Mouse (Mus musculus): ENCODE data around the gene Il1rapl2.
"Not testable (repeated sequence)": the region's sequence is repeated elsewhere in the genome, so short reads cannot be mapped to it uniquely, and the experiment has no call there.

The Il1rapl2 gene

DNA sequence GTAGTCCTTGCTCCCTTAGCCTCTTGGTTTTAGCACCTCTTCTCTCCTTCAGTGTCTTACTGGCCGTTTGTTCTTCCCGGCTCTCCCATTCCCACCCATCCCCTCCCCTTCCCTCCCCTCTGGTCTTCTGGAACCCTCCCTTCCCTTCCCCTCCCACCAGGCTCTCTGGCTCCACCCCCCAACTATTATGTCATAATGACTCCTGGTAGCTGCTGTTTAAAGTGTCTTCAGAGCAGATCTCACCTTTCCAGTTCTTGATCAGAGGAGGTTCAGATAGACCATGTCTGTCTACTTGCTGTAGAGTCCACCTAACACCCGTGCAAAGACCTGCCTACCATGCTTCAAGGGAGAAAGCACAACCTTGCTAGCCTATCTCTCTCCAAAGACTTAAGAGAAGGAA is 639.1 kb downstream of the Il1rapl2 start, which contains the start of gene Tex13a:
Tex13a (minus strand) TSS at position 101 of the 400 bp plus-strand sequence.
- DNase-seq (ENCODE audit: low spot score in 2 of 2): no peak

DNA sequence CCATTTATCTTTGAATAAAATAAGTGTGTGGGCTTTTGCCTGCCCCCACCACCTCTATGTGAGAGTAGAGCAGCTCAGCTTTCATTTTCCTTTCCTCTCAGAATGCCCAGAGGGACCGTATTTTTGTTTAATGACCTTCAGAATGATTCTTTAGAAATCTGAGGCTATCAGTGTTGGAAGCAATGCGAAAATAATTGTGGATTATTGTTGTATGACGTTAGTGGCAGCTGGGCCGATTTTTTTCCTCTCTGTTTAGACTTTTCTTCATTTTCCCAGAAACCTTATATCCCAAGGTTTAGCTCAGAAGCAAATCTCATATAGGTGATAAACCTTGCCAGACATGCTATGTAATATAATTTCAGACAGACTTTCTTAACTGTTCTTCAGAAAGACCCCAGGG is 664.2 kb downstream of the Il1rapl2 start:
- no peak for DNase-seq (ENCODE audit: low spot score in 2 of 2)

DNA sequence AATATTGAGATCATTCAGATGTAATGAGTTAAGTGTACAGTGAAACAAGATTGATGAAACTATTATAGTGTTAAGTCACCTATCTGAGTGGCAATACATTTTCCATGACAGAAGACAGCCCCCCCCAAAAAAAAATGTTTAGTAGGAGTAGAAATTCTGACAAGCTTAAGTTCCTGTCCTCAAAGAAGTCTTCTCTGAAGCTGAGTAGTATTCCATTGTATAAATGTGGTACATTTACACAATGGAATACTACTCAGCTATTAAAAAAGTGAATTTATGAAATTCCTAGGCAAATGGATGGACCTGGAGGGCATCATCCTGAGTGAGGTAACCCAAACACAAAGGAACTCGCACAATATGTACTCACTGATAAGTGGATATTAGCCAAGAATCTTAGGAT is 778.3 kb downstream of the Il1rapl2 start:
- DNase-seq (ENCODE audit: low spot score in 2 of 2): not testable (repeated sequence)

DNA sequence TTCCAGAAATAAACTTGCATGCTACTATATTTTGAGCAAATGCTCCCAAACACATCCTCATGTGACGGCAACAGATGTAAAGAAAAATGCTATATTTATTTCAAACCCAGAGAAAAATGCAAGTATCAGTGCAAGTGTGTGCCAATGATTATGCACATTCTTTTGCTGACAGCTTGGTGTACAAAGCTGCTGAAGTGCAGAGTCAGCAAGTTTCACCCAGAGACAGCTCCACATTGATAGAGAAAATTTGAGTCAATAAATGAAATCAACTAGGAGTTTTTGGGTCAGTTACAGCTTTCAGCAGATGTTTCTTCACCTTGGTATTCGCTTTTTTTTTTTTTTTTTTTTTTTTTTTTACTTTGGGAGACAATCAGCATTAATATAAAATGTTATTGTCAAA is 863.4 kb downstream of the Il1rapl2 start:
- no peak for DNase-seq (ENCODE audit: low spot score in 2 of 2)

DNA sequence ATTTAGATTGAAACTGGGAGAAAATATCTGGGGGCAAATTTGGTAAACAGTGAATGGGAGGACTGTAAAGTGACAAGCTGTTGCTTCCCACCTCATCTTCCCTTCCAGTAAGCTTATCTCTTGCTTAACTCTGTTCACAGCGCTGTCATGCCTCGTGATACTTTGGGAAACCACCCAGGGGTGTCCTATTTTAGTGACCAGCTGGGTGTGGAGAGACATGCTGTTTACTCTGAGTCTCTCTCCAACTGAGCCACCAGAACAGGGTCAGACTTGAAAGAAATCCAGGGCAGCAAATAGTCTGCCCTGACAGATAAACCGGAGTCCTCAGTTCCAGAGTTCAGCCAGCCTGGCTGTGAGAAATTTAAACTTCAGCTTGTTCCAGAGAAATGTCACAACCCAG is 867.5 kb downstream of the Il1rapl2 start:
- peak in 1 of 2 experiments; percentile 0 for DNase-seq (ENCODE audit: low spot score in 2 of 2)

DNA sequence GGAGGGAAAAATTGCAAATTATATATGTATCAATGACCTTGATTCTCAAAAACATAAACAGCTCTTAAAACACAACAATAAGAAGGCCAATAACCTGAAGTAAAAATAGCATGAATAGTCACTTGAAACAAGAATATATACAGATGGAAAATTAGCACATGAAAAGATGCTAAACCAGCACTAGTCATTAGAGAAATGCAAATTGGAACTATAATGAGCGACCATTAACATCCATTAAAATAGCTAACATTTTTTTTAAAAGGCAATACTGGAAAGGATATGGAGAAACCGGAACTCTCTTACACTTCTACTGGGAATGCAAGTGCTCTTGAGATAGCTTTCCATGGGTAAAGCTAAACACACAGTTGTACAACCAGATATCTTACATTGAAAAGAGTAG is 879.4 kb downstream of the Il1rapl2 start:
- DNase-seq (ENCODE audit: low spot score in 2 of 2): no peak

DNA sequence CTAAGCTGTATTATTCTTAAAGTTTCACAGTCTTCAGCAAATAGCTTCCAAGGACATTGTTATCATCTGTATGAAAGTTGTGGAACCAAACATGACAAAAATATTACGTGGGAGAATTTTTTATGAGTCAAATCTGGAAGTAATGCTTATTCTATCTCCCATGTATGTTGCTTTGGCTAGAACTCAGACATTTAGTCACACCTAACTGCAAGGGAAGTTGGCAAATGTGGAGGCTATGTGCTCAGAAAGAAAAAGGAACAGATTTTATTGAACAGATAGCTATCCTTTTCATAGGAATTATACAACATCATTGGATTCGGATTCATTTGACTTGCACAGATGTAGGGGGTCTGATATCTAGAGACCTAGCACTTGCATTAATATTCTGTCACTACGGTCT is 908.1 kb downstream of the Il1rapl2 start:
- no peak for DNase-seq (ENCODE audit: low spot score in 2 of 2)

DNA sequence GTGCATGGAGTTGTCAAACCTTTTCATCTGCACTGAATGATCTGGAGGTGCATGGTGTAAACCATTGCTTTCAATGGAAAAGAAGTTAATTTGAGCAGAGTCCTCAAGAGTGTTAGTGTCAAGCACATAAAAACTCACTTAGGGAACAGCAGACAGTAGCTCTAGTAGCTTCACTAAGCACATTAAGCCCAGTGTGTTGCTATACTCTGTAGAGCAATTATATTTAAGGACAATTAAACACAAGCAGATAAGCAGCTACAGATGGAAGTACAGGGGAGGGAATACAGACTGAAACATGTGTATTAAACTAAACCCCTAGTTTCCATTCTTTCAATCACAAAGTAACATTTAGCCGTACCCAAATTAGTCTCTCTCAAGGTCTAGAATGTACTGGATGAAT is 930.1 kb downstream of the Il1rapl2 start:
- DNase-seq (ENCODE audit: low spot score in 2 of 2): no peak

DNA sequence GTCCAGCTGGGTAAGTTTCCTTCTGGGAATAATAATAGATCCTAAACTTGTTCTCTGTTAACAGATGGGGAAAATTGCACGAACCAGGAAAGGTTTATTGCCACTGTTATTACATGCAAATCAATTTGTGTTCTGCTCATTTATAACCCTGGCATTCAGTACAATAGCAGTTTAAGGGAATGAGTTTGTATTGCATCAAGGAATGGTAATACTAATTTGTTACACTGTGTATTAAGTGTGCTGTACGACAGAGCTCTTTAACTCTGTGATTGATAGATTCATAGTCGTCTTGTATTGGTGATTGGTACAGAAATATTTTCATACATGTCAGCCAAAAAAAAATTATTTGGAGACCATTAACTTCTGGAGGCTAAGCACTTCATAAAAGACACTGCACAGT is 934.6 kb downstream of the Il1rapl2 start:
- no peak for DNase-seq (ENCODE audit: low spot score in 2 of 2)

DNA sequence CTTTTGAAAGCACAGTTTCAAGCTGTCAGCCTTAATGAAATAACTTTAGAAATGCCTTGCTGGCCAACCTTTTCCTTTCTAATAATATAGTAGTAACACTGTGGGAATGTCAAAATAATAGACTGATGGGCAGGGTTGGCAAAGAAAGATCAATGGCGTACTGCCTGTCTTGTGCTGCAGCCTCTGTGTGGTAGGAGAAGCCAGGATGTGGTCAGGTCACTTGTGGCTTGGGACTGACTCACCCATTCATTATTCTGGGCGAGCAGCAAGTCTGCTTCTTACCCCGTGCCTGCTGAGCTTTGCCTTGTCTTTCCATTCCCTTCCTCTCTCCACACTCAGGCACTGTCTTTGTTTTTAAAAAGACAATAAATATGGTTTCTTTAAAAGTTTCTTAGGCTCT is 1049.7 kb downstream of the Il1rapl2 start:
- no peak for DNase-seq (ENCODE audit: low spot score in 2 of 2)

DNA sequence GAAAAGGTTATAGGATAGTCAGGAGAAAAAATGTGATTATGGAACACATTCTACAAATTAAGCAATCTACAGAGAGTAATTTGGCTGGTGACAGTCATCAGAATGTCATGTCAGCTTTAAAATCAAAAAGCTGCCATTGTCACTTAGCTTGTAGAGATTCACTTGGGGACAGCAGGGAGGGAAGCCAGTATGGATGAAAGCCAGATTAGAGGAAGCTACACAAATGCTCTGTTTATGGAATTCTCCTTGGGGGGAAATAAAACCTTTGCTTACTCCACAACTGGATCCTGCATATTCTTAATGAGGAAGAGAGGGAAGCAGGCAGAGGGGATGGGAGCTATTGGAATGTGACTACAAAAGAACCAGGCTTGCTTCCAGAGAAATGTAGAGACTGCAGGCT is 1054.9 kb downstream of the Il1rapl2 start:
- DNase-seq (ENCODE audit: low spot score in 2 of 2): no peak

DNA sequence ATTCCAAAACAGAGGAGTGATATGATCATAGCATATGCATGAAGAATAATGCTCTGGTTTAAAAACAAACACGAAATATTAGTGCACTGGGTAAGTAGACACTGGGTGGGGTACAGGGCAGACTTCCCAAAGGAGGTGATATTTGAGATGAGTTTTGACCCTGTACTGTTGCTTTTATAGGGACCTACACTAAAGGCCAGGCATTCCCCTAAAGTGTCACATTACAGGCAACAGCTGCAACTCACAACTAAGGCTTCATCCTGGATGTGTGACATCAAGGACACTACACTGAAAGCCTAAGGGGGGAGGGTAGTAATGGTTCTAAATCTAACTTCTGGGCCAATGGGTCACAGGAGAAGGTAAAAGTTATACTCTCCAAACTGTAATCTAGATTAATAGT is 1152.0 kb downstream of the Il1rapl2 start:
- no peak for DNase-seq (ENCODE audit: low spot score in 2 of 2)

DNA sequence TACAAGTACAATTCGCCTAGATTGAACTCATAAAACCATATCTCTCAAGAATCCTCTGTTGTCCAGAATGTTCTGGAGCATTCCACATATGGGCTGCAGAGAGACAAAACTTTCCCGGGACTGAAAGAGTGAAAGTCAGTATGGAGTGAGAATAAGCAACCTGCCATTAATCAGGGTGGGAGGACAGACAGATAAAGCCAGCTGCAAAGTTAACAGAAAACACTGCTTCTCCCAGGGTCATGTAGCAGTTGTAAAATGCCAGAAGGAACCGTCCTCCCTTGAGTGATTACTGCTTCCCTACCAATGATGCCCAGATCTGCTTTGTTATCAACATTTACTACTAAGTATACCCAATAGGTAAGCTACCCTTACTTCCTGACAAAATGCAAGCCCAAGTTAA is 1230.5 kb downstream of the Il1rapl2 start:
- no peak for DNase-seq (ENCODE audit: low spot score in 2 of 2)

DNA sequence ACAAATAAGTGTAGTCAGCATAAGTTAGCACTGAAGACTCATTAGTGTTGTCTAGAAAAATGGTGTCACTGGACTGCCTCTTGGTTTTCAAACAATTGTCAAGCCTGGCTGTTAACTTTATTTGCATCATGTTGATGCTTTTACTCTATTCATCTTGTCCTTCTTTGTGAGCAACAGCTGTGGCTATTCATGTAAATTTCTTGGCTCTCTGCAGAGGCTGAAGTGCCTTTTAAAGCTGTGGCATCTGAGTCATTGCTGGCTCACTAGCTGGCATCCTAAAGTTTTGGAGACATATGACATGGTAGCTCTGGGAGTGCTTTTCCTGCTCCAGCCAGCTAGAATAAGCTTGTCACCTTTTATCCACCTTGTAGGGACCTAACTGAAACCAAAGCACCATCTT is 1261.5 kb downstream of the Il1rapl2 start:
- no peak for DNase-seq (ENCODE audit: low spot score in 2 of 2)

DNA sequence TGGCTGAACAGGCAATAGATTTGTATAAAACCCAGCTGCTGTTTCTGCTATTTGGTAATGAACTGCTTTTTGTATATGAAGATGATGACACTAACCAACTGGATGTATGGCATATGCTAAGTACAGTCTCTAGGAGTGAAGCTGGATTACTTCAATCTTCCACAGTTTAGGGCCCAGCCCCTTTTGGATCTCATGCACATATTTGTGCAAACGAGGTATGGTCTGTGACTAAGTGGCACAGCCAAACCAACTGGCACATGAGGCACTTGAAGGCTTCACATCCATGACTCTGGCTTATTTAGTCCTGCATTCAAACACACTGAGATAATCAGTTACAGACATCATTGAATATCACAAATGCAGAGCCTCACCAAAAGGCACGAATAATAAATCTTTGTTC is 1263.5 kb downstream of the Il1rapl2 start:
- DNase-seq (ENCODE audit: low spot score in 2 of 2): no peak

DNA sequence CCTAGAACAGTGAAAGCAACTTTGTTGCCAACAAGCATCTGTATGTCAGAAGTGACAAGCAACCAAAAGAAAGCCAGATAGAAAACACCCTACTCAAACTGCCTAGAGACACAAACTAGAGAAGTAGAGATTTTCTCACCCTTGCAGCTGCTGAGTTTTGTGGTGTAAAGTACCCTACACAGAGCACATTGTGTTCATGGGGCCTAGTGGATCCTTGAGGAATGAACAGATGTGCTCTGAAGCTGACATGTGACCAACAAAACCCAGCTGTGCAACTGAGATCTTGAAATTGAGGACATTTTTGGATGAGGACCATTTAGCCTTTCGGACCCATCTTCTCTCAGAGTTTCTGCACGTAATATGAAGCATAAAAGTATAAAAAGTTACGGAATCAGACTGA is 1268.0 kb downstream of the Il1rapl2 start:
- DNase-seq (ENCODE audit: low spot score in 2 of 2): no peak
